Mouse (Mus musculus) C2C12 (cell line): Measurements from ENCODE around the gene Cd164. TPM values are rescaled to one million over a fixed set of nuclear protein-coding genes. Genes with fewer than 3 reads are reported as not detected.

Experiments used
- H3K27me3 ChIP-seq: one replicate; pipeline ENCODE4 v1.6.1; 2011; ENCODE audit not compliant: control insufficient read depth, insufficient read depth, insufficient read length
- H3K36me3 ChIP-seq: one replicate; pipeline ENCODE4 v1.6.1; 2011; ENCODE audit not compliant: control insufficient read depth, insufficient read depth
- H3K4me3 ChIP-seq: one replicate; pipeline ENCODE4 v1.5.1; 2011; ENCODE audit warnings: mild to moderate bottlenecking, control low read depth; ENCODE audit not compliant: poor library complexity, insufficient read depth, severe bottlenecking
- H3K79me2 ChIP-seq: one replicate; pipeline ENCODE4 v1.6.1; 2011; ENCODE audit not compliant: control insufficient read depth, insufficient read depth
- H3K79me3 ChIP-seq: one replicate; pipeline ENCODE4 v1.6.1; 2011; ENCODE audit warnings: low read depth, control low read depth
- H3ac ChIP-seq: one replicate; pipeline ENCODE3; 2011; ENCODE audit warnings: low read depth; ENCODE audit not compliant: control insufficient read depth, insufficient read length
- CEBPB ChIP-seq: IDR thresholded peaks from one replicate; pipeline ENCODE4 v1.6.1; 2011; ENCODE audit warnings: low read depth, mild to moderate bottlenecking, control low read depth, moderate library complexity
- CTCF ChIP-seq: IDR thresholded peaks from one replicate; pipeline ENCODE4 v1.5.1; 2011; ENCODE audit not compliant: control insufficient read depth, insufficient read depth, insufficient read length
- FOSL1 ChIP-seq: IDR thresholded peaks from one replicate; pipeline ENCODE4 v1.8.0; 2011; ENCODE audit warnings: mild to moderate bottlenecking, low read length; ENCODE audit not compliant: poor library complexity, insufficient read depth, severe bottlenecking
- MAX ChIP-seq: IDR thresholded peaks from one replicate; pipeline ENCODE4 v1.6.1; 2011; ENCODE audit warnings: mild to moderate bottlenecking, control low read depth
- MYOD1 ChIP-seq: IDR thresholded peaks from one replicate; pipeline ENCODE4 v1.6.1; 2011; ENCODE audit warnings: low read depth; ENCODE audit not compliant: control insufficient read depth, insufficient read length
- MYOG ChIP-seq: IDR thresholded peaks from one replicate; pipeline ENCODE4 v1.6.1; 2011; ENCODE audit not compliant: control insufficient read depth, insufficient read length; ENCODE audit errors: extremely low read depth
- USF1 ChIP-seq: IDR thresholded peaks from one replicate; pipeline ENCODE4 v1.6.1; 2011; ENCODE audit warnings: low read depth, mild to moderate bottlenecking, control low read depth, moderate library complexity
- polyA plus RNA-seq: library from polyadenylated mRNA; unstranded; fragments of >200 nt; fragmentation: generic; extraction: Trizol; gene quantifications from one replicate; pipeline ENCODE4 v1.2.1, GENCODE M21; 2012; ENCODE audit warnings: missing spikeins

Gene Cd164
- polyA plus RNA-seq, 1 experiment, result 53.2 TPM

- no peak overlapping the region for H3ac ChIP-seq
- no peaks in the 10 kb centered on the region for H3K27me3 ChIP-seq
- no peaks in the 10 kb centered on the region for H3K79me2 ChIP-seq
- no peaks in the 10 kb centered on the region for H3K36me3 ChIP-seq
- TF ChIP-seq USF1, result no peak
- no peak for TF ChIP-seq MYOD1
- no peak for TF ChIP-seq CEBPB
- no peak for TF ChIP-seq FOSL1
- no peak for TF ChIP-seq MYOG
- TF ChIP-seq CTCF, result no peak
- TF ChIP-seq MAX, result no peak
- no peak overlapping the region for H3K4me3 ChIP-seq
- H3K79me3 ChIP-seq, result no peaks in the 10 kb centered on the region
Observed at GRCm38 (mm10) chr10:41474981-41475391, 44.2 kb upstream of the Cd164 start.

- Histone ChIP-seq H3K36me3 (no peaks in the 10 kb centered on the region), H3K79me3 (no peaks in the 10 kb centered on the region), H3K27me3 (no peaks in the 10 kb centered on the region), H3K79me2 (no peaks in the 10 kb centered on the region), H3ac (peak within 1 kb of the TSS; percentile 81), H3K4me3 (peak within 1 kb of the TSS; percentile 41)
- no peak for TF ChIP-seq CEBPB
- TF ChIP-seq FOSL1, result no peak
- TF ChIP-seq MYOD1, result no peak
- no peak for TF ChIP-seq MYOG
- no peak for TF ChIP-seq MAX
- no peak for TF ChIP-seq CTCF
- TF ChIP-seq USF1, result no peak
Observed at GRCm38 (mm10) chr10:41476171-41477017, 42.8 kb upstream of the Cd164 start, which contains the start of gene Mical1. TSS of gene Mical1 (plus strand) at chr10:41476314.

- no peaks in the 10 kb centered on the region for H3K79me2 ChIP-seq
- H3ac ChIP-seq, result peak overlapping the region; percentile 81
- H3K27me3 ChIP-seq, result no peaks in the 10 kb centered on the region
- no peaks in the 10 kb centered on the region for H3K36me3 ChIP-seq
- H3K79me3 ChIP-seq, result no peaks in the 10 kb centered on the region
- TF ChIP-seq USF1, result no peak
- TF ChIP-seq CTCF, result no peak
- TF ChIP-seq CEBPB, result no peak
- TF ChIP-seq MYOG, result no peak
- TF ChIP-seq MAX, result no peak
- no peak for TF ChIP-seq MYOD1
- TF ChIP-seq FOSL1, result no peak
- peak overlapping the region; percentile 41 for H3K4me3 ChIP-seq
Observed at GRCm38 (mm10) chr10:41477018-41477277, 42.3 kb upstream of the Cd164 start.

DNA sequence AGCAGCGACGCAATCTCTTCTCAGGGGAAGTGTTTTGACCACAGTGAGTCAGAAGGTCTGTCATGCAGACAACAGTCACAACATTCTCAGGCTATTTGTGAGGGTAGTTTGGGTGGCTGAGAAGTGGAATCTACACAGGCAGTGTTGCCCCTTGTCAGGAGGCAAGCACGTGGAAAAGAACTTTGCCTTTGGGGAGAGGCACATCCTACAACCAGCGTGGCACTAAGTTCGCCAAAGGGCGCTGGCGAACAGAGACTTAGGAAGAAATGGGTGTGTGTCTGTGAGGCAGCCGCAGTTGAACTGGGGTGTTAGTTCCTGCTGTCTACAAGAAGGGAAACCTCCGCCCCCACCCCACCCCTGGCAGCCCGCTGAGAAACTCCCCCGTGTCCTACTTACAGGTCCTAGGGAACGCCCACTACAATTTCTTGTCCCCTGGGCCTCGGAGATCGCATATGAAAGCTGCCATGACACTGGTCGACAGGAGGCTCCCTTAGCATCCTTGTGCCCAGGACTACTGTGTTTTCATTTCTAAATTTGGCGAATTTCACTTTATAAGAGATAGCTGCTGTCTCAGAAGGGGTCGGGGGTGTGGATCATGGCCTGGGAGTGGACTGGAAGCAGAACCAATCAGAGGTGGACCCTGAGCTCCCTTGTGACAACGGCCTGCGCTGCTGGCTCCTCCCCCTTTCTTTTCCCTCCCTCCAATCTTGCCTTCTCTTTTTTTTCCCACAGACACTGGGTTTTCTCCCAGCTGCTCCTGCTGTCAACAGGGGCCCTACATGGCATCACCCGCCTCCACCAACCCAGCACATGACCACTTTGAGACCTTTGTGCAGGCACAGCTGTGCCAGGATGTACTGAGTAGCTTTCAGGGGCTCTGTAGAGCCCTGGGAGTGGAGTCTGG is 41.7 kb upstream of the Cd164 start:
- no peak for TF ChIP-seq MYOG
- TF ChIP-seq FOSL1, result peak; percentile 14
- TF ChIP-seq USF1, result peak; percentile 22
- peak; percentile 14 for TF ChIP-seq CEBPB
- TF ChIP-seq MAX, result peak; percentile 84
- no peak overlapping the region for H3ac ChIP-seq

GRCm38 (mm10) chr10:41479961-41480360 is 39.3 kb upstream of the Cd164 start:
- H3K4me3 ChIP-seq, result no peak overlapping the region
- H3K79me3 ChIP-seq, result no peaks in the 10 kb centered on the region
- TF ChIP-seq CTCF, result no peak
- no peaks in the 10 kb centered on the region for H3K27me3 ChIP-seq
- H3K36me3 ChIP-seq, result peaks cover 2% of the 10 kb centered on the region
- no peak overlapping the region for H3ac ChIP-seq
- no peaks in the 10 kb centered on the region for H3K79me2 ChIP-seq

More for the DNA sequence above, 41.7 kb upstream of the Cd164 start:
- H3K4me3 ChIP-seq, result peak overlapping the region; percentile 41
- no peaks in the 10 kb centered on the region for H3K27me3 ChIP-seq
- no peaks in the 10 kb centered on the region for H3K36me3 ChIP-seq
- H3K79me3 ChIP-seq, result no peaks in the 10 kb centered on the region
- no peaks in the 10 kb centered on the region for H3K79me2 ChIP-seq
